Mouse (Mus musculus) cerebellum, postnatal 10 days (tissue): ENCODE data around the gene Ppm1m.

ENCODE experiments used
- DNase-seq, 2 experiments: peaks; one replicate each; pipeline ENCODE4 v3.0.0; 2021; ENCODE audit warnings: mixed read lengths in 2 of 2

Gene Ppm1m

GRCm38 (mm10) chr9:106216971-106217370, 17.4 kb upstream of the Ppm1m start:
- no peak for DNase-seq

GRCm38 (mm10) chr9:106215341-106216125, 16.0 kb upstream of the Ppm1m start:
- no peak for DNase-seq

GRCm38 (mm10) chr9:106212594-106212981, 13.0 kb upstream of the Ppm1m start:
- DNase-seq = no peak

GRCm38 (mm10) chr9:106211680-106212593, 12.4 kb upstream of the Ppm1m start:
- DNase-seq = peak; percentile 95 to 97

GRCm38 (mm10) chr9:106210853-106211609, 11.5 kb upstream of the Ppm1m start:
- DNase-seq = no peak

- DNase-seq = peak; percentile 63 to 74
Observed at GRCm38 (mm10) chr9:106209954-106210353, 10.4 kb upstream of the Ppm1m start.

- no peak for DNase-seq
Observed at GRCm38 (mm10) chr9:106208181-106208580, 8.6 kb upstream of the Ppm1m start.

- no peak for DNase-seq
Observed at GRCm38 (mm10) chr9:106206515-106206914, 7.0 kb upstream of the Ppm1m start.

- DNase-seq = no peak
Observed at GRCm38 (mm10) chr9:106205713-106206290, 6.3 kb upstream of the Ppm1m start.

GRCm38 (mm10) chr9:106203990-106204851, 4.7 kb upstream of the Ppm1m start:
- DNase-seq = peak; percentile 88 to 91

- DNase-seq = peak; percentile 95 to 96
Observed at GRCm38 (mm10) chr9:106202819-106203636, 3.5 kb upstream of the Ppm1m start, which contains the start of gene Twf2. TSS of gene Twf2 (plus strand) at chr9:106203108.

GRCm38 (mm10) chr9:106201895-106202294, 2.3 kb upstream of the Ppm1m start:
- no peak for DNase-seq

- DNase-seq = peak; percentile 66 to 74
Observed at GRCm38 (mm10) chr9:106198962-106199458, 536 bp downstream of the Ppm1m start.

- no peak for DNase-seq
Observed at GRCm38 (mm10) chr9:106197732-106198131, 1.8 kb downstream of the Ppm1m start.

GRCm38 (mm10) chr9:106197081-106197713, 2.3 kb downstream of the Ppm1m start:
- DNase-seq = no peak

GRCm38 (mm10) chr9:106195693-106196092, 3.9 kb downstream of the Ppm1m start:
- peak; percentile 79 to 81 for DNase-seq

GRCm38 (mm10) chr9:106193930-106194807, 5.4 kb downstream of the Ppm1m start:
- DNase-seq = peak; percentile 69 to 80

- DNase-seq = no peak
Observed at GRCm38 (mm10) chr9:106192998-106193397, 6.5 kb downstream of the Ppm1m start.

- no peak for DNase-seq
Observed at GRCm38 (mm10) chr9:106192024-106192423, 7.5 kb downstream of the Ppm1m start.
